Mouse (Mus musculus) E14TG2a.4 (cell line): ENCODE data around the gene Spc25.

Experiments used
- H3K27me3 ChIP-seq: 2 replicates; pipeline ENCODE4 v1.6.1; 2014; ENCODE audit warnings: low read length, control low read depth; ENCODE audit not compliant: insufficient read depth
- H3K36me3 ChIP-seq: 2 replicates; pipeline ENCODE4 v1.6.1; 2014; ENCODE audit warnings: low read length, control low read depth; ENCODE audit not compliant: insufficient read depth
- H3K4me1 ChIP-seq: replicated peaks from 2 replicates; pipeline ENCODE4 v1.6.1; 2014; ENCODE audit warnings: low read depth, low read length, control low read depth
- H3K4me3 ChIP-seq: replicated peaks from 2 replicates; pipeline ENCODE4 v1.5.1; 2014; ENCODE audit warnings: mild to moderate bottlenecking, low read length
- H3K9me3 ChIP-seq: 2 replicates; pipeline ENCODE4 v1.6.1; 2014; ENCODE audit warnings: low read length, control low read depth
- CTCF ChIP-seq: conservative IDR thresholded peaks from 2 replicates; pipeline ENCODE4 v1.5.1; 2014; ENCODE audit warnings: low read length
- NANOG ChIP-seq: IDR thresholded peaks from 2 replicates; pipeline ENCODE4 v1.6.1; 2014; ENCODE audit warnings: borderline replicate concordance, low read length, mixed read lengths
- POU5F1 ChIP-seq: IDR thresholded peaks from 2 replicates; pipeline ENCODE4 v1.6.1; 2014; ENCODE audit warnings: low read length, borderline replicate concordance

Spc25 gene

GRCm38 (mm10) chr2:69205791-69206351, at the start of gene Spc25:
Gene Spc25 (minus strand): TSS chr2:69206194.
- H3K9me3 ChIP-seq = no peaks in the 10 kb centered on the region
- H3K27me3 ChIP-seq = no peaks in the 10 kb centered on the region
- TF ChIP-seq CTCF (no peak), NANOG (no peak), POU5F1 (no peak)
- H3K4me1 ChIP-seq = peaks cover 35% of the 10 kb centered on the region
- H3K36me3 ChIP-seq = peaks cover 37% of the 10 kb centered on the region
- peak within 1 kb of the TSS; percentile 92 for H3K4me3 ChIP-seq

GRCm38 (mm10) chr2:69248221-69248755, 42.3 kb upstream of the Spc25 start:
- Histone ChIP-seq H3K27me3 (no peaks in the 10 kb centered on the region), H3K4me1 (no peaks in the 10 kb centered on the region), H3K36me3 (no peaks in the 10 kb centered on the region), H3K4me3 (no peak overlapping the region), H3K9me3 (peaks cover 3% of the 10 kb centered on the region; the same call in 1 of the 2 replicates)
- TF ChIP-seq NANOG (no peak), CTCF (no peak), POU5F1 (no peak)

- no peaks in the 10 kb centered on the region for H3K27me3 ChIP-seq
- no peaks in the 10 kb centered on the region for H3K4me1 ChIP-seq
- no peak overlapping the region for H3K4me3 ChIP-seq
- TF ChIP-seq CTCF = no peak
- no peak for TF ChIP-seq POU5F1
- no peak for TF ChIP-seq NANOG
- H3K9me3 ChIP-seq = no peaks in the 10 kb centered on the region
- no peaks in the 10 kb centered on the region for H3K36me3 ChIP-seq
Measured at GRCm38 (mm10) chr2:69247081-69247480, 41.1 kb upstream of the Spc25 start.

- H3K27me3 ChIP-seq = no peaks in the 10 kb centered on the region
- H3K4me1 ChIP-seq = no peaks in the 10 kb centered on the region
- no peak overlapping the region for H3K4me3 ChIP-seq
- H3K9me3 ChIP-seq = no peaks in the 10 kb centered on the region
- H3K36me3 ChIP-seq = no peaks in the 10 kb centered on the region
- TF ChIP-seq CTCF = no peak
- no peak for TF ChIP-seq NANOG
- TF ChIP-seq POU5F1 = no peak
Measured at GRCm38 (mm10) chr2:69244924-69245323, 38.9 kb upstream of the Spc25 start.

- H3K27me3 ChIP-seq = no peaks in the 10 kb centered on the region
- no peaks in the 10 kb centered on the region for H3K4me1 ChIP-seq
- no peak overlapping the region for H3K4me3 ChIP-seq
- no peaks in the 10 kb centered on the region for H3K36me3 ChIP-seq
- TF ChIP-seq POU5F1 = no peak
- TF ChIP-seq CTCF = no peak
- no peak for TF ChIP-seq NANOG
- H3K9me3 ChIP-seq = no peaks in the 10 kb centered on the region
Measured at GRCm38 (mm10) chr2:69239315-69239714, 33.3 kb upstream of the Spc25 start.

GRCm38 (mm10) chr2:69234976-69235678, 29.1 kb upstream of the Spc25 start:
- Histone ChIP-seq H3K4me3 (no peak overlapping the region), H3K27me3 (no peaks in the 10 kb centered on the region)
- TF ChIP-seq CTCF (no peak), NANOG (no peak), POU5F1 (no peak)

GRCm38 (mm10) chr2:69232101-69232500, 26.1 kb upstream of the Spc25 start:
- no peak for TF ChIP-seq NANOG
- no peak for TF ChIP-seq POU5F1
- no peak for TF ChIP-seq CTCF
- Histone ChIP-seq H3K27me3 (no peaks in the 10 kb centered on the region), H3K4me3 (no peak overlapping the region), H3K36me3 (no peaks in the 10 kb centered on the region), H3K9me3 (no peaks in the 10 kb centered on the region), H3K4me1 (peaks cover 15% of the 10 kb centered on the region)

More at GRCm38 (mm10) chr2:69234976-69235678, 29.1 kb upstream of the Spc25 start:
- Histone ChIP-seq H3K4me1 (peaks cover 10% of the 10 kb centered on the region), H3K9me3 (no peaks in the 10 kb centered on the region), H3K36me3 (no peaks in the 10 kb centered on the region)

- Histone ChIP-seq H3K27me3 (no peaks in the 10 kb centered on the region), H3K4me1 (peaks cover 15% of the 10 kb centered on the region), H3K4me3 (no peak overlapping the region), H3K9me3 (peaks cover 8% of the 10 kb centered on the region), H3K36me3 (no peaks in the 10 kb centered on the region)
- TF ChIP-seq CTCF (no peak), POU5F1 (no peak), NANOG (no peak)
Measured at GRCm38 (mm10) chr2:69230137-69230536, 24.1 kb upstream of the Spc25 start.
